Mouse (Mus musculus): ENCODE data around the gene Otop1. TPM values are rescaled to one million over a fixed set of nuclear protein-coding genes. Genes with fewer than 3 reads are reported as not detected.

The Otop1 gene
- 0.81 TPM for polyA plus RNA-seq (2014; fragmentation: Illumina TruSeq; extraction: RNeasy Lipid Tissue Mini Kit (QIAGEN cat#74804); ENCODE audit: low read depth, low replicate concordance)

GRCm38 (mm10) chr5:38275771-38276170, at the start of gene Otop1:
Gene Otop1 (plus strand): TSS chr5:38275972.

GRCm38 (mm10) chr5:38260107-38260682, 15.6 kb upstream of the Otop1 start, which contains the start of gene Tmem128:
Gene Tmem128 (plus strand): TSS chr5:38260185.

GRCm38 (mm10) chr5:38318966-38319786, 43.4 kb downstream of the Otop1 start, which contains the start of gene Drd5:
Gene Drd5 (plus strand): TSS chr5:38319367.

Other genes starting within 250 kb of the Otop1 start
- 18.3 TPM for gene Stx18, start 237.2 kb upstream of the Otop1 start, polyA plus RNA-seq (2014; fragmentation: Illumina TruSeq; extraction: RNeasy Lipid Tissue Mini Kit (QIAGEN cat#74804); ENCODE audit: low read depth, low replicate concordance)
- 6.4 TPM for gene Nsg1, start 116.1 kb upstream of the Otop1 start, polyA plus RNA-seq (2014; fragmentation: Illumina TruSeq; extraction: RNeasy Lipid Tissue Mini Kit (QIAGEN cat#74804); ENCODE audit: low read depth, low replicate concordance)
- 3.2 TPM for gene Zbtb49, start 55.5 kb upstream of the Otop1 start, polyA plus RNA-seq (2014; fragmentation: Illumina TruSeq; extraction: RNeasy Lipid Tissue Mini Kit (QIAGEN cat#74804); ENCODE audit: low read depth, low replicate concordance)
- gene Lyar, start 55.5 kb upstream of the Otop1 start, polyA plus RNA-seq (2014; fragmentation: Illumina TruSeq; extraction: RNeasy Lipid Tissue Mini Kit (QIAGEN cat#74804); ENCODE audit: low read depth, low replicate concordance) = 30.0 TPM
- gene Tmem128, start 15.8 kb upstream of the Otop1 start, polyA plus RNA-seq (2014; fragmentation: Illumina TruSeq; extraction: RNeasy Lipid Tissue Mini Kit (QIAGEN cat#74804); ENCODE audit: low read depth, low replicate concordance) = 20.2 TPM
- not detected for gene Drd5, start 43.4 kb downstream of the Otop1 start, polyA plus RNA-seq (2014; fragmentation: Illumina TruSeq; extraction: RNeasy Lipid Tissue Mini Kit (QIAGEN cat#74804); ENCODE audit: low read depth, low replicate concordance)
- gene Slc2a9, start 227.2 kb downstream of the Otop1 start, polyA plus RNA-seq (2014; fragmentation: Illumina TruSeq; extraction: RNeasy Lipid Tissue Mini Kit (QIAGEN cat#74804); ENCODE audit: low read depth, low replicate concordance) = 1.3 TPM

Data from heart, adult 10 weeks (tissue).